Mouse (Mus musculus) urinary bladder, postnatal 10 days (tissue): Measurements from ENCODE around the gene Nav2.

Source experiments
- DNase-seq: peaks from one replicate; pipeline ENCODE4 v3.0.0; 2022; ENCODE audit warnings: low spot score

Nav2 gene

DNA sequence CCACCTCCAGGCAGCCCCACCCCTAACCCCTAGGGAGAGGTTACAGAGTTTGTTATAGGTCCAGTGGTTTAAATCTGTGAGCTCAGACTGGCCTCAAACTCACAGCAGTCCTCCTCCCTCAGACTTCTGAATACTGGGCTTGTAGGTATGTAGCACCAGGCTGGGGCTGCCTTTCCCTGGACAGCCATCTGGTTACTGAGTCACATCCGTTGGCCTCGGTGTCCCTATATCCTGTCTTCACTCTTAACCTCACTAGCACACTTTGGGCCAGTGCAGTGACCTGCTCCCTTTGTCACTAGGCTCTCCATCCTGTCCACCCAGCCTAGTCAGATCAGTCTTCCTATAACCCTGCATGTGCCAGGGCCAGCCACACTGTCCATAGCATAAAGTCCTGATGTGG lies 19.8 kb upstream of the Nav2 start:
- no peak for DNase-seq

DNA sequence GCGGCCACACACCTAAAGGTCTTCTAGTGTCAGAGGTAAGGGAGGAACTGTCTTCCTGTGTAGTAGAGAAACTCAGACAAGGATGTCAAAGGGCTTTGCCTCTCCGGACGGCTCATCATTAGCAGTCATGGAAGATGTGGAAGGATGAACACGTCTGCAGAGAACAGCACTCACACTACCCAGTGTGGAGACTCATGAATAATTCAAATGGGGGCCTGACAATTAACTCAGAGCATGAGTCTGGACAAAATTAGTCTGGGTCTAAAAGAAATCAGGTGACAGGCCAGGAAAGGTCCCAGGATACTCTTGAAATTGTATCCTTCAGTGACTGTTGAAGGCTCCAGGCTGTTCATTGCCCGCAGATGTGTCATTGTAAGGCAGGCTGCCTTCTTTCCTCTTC lies 17.5 kb upstream of the Nav2 start:
- DNase-seq, result no peak

DNA sequence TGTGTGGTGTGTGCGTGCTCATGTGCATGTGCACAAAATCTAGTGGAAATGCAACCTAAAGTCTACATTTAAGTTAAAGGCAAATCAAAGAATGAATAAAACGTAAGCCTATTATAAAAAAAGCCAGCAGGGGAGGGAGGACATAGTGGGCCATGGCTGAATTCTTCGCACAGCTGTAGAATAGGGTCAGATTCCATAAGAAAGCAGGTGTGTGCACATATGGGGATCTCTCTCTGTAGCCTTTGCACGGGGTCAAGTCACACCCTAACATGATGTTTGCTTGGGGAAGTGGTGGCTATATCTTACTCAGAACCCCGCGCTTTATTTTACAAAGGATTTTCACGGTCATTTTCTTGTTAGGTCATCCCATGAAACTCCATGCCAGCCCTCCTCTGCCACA lies 15.4 kb upstream of the Nav2 start:
- no peak for DNase-seq

DNA sequence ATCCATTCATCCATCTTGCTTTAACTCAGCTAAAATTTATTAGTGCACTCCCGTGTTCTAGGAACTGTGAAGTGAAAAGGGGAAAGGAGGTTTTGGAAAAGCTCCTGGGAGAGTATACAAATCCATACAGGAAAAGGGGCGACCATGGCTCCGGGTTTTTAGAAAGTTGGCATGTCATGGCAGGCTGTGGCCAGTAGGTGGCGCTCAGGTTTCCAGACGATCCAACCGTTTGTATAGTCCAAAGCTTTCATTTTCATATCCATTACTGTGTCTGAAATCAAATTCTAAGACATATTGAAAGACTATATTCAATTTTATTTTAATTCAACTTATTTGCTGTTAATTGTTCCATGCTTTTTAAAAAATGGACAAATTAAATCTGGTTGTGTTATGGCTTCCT lies 14.4 kb upstream of the Nav2 start:
- DNase-seq, result no peak

DNA sequence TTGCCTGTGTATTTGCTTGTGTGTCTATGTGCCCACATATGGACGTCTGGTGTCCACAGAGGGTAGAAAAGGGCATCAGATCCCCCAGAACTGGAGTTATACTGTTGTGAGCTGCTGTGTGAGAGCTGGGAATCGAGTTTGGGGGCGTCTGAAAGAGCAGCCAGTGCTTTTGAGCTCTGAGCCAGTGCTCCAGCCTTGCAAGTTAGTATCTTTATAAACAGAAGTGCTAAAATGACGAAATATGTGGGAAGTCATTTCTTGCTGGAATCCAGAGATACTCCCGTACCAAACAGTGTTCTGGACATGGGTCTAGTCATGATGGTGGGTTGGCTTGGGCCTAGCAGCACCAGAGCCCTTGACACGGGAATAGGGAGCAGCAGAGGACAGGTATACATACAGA lies 13.8 kb upstream of the Nav2 start:
- no peak for DNase-seq

DNA sequence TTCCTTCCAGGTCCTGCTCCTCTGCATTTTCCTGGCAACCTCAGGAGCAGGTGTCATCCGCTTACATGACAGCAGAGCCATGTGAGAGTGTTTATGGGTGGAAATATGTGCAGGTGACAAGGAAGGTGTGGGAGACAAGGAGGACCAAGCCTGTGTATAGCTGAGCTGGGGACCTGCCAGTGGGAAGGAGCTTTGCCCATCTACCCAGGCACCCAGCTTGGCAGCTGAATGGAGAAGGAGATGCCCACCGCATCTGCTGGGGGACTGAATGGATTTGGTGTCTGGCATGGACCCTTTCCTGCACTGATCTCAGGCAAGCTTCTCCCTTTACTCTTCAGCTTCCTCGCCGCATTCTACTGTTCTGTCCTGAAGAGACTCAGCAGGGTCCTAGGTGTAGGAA lies 13.0 kb upstream of the Nav2 start:
- no peak for DNase-seq

DNA sequence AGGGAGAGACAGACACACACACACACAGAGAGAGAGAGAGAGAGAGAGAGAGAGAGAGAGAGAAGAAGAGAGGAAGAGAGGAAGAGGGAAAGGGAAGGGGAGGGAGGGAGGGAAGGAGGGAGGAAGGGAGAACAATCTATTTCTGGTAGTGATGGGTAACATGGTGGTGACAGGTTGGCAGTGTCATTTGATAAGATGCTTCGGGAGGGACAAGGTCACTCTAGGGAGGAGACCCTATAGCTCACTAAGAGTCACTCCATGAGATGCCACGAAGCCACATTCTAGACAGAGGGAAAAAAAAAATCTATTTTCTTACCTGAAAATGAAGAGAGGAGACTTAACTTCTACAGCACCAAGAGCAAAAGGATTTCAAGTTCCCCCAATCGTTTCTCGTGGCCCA lies 12.5 kb upstream of the Nav2 start:
- no peak for DNase-seq

DNA sequence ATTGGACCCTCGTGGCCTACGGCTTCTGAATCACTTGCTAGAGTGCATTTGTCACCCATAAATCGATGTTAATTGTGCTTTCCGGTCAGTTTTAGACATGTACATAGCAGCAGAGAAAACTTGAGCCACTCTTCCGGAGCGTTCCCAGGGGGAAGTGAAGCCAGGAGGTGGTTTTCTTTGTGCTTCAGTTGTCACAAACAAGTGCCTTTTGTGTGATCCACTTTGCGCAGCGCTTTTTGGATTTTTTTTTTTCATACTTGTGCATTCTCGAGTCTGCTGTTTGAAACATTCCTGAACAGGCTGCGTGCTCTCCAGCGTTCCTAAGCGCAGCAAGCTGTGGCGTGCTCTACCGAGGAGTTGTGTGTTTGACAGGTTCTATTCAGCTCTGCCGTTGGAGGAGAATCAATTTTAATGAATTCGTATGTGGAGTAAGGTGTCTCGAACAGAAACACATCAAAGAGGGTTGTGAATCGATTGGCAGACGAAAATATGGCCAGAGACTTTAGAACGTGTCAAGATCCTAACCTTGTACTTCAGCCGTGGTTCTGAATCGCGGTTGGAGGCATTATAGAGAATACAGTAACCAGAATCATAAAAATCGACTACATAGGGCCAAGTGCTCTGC lies 10.9 kb upstream of the Nav2 start:
- DNase-seq, result no peak

DNA sequence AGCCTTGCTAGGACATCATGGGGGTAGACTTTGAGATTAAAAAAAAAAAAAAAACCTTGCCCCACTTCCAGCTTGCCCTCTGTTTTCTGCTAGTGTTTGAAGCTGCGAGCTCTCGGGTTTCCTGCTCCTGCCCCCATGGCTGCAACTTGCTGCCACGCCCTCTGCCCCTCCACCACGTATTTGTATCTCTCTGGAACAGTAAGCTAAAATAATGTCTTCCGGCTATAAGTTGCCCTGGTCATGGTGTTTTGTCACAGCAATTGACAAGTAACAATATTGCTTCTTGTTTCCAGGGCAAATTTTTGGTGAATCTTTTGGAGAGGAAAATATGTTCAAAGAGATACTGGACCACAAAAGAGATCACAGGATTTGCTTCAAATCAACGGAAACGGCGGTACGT lies 10.1 kb upstream of the Nav2 start:
- no peak for DNase-seq

DNA sequence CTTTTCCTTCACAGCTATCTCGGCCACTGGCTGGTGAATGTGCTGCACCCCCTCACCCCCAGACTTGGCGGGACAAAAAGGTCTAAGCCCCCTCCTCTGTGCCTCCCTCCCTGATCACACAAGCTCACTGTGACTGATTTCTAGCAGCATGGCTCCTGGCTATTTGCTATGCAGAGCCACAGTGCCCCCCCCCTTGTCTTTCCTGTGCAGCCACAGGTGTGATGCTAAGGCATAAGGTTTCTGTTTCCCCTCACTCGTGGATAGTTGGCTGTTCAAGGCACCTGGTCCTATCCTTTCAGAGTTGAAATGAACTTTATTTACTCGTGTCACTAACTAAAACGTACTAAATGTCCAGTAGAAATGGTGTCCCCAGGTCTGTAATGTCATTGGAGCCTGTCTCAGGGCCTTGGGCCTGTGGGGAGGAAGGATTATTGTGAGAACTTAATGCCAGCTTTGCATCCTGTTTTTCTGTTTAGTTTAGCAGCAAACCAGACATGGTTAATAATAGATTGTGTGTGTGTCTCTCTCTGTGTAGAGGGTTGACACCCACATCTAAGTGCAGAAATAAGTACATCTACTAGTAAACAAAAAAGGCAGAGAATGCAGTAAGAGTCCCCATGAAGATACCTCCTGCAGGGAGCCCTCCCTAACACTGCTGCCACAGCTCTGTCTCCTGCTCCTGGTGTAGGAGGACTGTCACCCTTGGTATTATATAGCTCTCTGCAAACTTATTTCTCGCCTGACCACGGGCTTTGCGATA lies 7.9 kb upstream of the Nav2 start:
- DNase-seq, result no peak

DNA sequence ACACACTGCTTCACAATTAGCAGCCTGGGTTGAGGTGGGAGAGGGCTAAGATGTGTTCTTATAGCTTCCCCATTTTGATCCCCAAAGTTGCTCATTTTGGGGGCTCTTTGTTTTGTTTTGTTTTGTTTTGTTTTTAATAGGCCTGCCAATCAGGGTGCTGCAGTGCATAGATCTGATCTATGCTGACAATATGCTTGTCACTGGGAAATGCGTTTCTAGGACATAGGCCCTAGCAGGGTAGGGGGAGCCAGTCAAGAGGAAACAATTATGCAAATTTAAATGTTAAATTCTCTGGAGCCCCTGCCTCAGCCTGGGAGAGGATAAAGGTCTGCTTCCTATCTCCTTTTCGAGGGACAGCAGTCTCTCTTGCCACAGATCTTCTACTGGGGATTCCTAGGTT lies 6.1 kb upstream of the Nav2 start:
- DNase-seq, result no peak

DNA sequence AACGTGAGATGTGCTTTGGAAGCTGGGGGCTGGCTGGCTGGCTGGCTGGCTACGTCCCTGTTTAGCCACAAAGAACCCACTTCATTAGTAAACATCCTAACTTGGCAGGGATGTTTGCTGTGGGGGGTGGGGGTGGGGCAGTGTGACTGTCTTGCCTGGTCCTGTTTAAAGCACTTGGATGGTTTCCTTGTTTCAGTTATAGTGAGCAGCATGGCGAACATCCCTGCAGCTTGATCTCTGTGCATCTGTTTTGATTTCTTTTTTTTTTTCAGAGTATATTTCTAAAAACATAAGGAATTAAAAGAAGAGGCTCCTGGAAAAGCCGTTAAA lies 791 bp downstream of the Nav2 start:
- no peak for DNase-seq

DNA sequence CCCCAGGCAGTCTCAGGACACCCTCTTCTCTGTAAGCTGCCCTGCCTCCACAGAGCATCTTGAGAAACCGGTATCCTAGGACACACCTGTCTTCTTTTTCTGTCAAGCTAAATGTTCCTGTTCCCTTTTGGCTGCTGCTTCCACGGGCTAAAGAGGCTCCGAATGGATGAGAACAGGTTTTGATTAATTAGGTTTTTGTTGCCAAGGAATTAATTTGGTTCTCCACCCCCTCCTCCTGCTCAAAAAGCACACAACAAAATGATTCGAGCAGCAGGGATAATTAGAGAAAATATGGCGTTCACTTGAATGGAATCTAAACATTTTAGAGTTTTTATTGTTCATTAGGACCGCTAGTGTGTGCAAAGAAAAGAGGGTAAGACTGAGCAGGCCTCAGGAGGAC lies 1.8 kb downstream of the Nav2 start:
- no peak for DNase-seq

DNA sequence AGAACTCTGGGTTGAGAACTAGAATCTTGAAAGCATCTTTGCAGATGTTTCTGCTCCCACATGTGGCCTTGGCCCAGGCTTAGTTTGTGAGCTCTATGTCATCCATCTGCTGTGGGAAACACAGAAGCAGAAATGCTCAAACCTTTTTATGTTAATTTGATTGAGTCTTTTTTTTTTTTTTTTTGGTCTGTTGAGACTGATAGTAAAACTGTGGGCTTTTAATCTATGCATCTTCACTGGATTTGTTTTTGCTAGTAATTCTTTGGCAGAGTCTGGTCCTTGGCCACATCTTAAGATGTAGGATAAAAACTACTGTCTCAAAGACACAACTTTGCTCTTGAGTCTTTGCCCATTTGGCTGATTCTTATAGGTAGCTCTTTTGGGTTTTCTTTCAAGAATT lies 2.6 kb downstream of the Nav2 start:
- no peak for DNase-seq

DNA sequence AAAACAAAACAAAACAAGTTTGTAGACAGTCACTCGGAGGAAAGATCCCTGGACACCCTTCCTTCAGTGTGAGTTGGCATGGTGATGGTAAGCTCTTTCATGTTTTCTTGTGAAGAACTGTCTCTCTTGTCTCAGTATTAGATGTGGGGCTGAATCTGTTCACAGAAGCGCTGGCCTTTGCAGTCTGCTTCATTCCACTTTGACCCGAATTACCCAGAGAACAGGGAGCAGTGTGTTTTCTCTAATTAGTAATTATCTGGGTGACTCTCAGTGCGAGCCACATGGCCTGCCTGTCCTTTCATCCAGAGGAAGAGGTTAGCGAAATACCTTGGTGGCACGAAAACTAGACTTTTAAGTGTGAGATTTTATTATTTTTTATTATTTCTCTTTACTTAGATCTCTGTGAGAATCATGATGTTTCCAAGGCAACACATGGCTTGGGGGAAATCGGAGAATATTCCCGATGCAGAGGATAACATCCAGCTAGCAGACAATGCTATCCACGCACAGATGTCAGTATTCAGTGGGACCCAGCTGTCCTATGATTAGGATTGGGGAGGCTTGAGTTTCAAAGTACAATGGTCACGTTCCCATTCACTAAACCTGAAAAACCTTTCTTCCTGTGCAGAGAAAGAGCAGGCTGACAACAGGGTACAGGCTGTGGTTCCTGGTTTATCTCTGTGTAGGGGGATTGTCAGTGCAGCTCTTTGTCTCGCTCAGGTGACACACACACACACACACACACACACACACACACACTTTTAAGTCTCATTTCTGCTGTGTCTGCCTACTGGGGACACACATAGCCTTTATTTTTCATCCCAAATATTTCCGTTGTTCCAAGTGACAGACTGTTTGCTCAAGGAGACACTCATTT lies 6.4 kb downstream of the Nav2 start:
- no peak for DNase-seq

DNA sequence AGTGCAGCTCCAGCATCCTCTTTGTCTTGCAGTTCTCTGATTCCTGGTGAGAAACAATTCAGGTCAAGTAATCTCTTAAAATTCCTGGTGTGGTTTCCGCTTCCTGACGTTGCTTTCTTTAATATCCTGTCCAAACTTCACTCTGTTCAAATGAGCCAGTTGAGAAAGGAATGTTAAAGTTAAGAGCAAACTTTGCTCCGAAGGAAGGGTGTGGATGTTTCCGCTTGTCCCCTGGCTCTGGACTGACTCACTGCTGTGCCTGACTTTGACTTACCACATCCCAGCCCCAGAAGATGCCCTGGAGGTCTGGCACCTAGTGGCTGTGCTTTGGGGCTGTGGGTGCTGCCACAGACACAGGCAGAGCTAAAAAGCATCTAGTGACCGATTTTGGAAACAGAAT lies 8.9 kb downstream of the Nav2 start:
- no peak for DNase-seq

DNA sequence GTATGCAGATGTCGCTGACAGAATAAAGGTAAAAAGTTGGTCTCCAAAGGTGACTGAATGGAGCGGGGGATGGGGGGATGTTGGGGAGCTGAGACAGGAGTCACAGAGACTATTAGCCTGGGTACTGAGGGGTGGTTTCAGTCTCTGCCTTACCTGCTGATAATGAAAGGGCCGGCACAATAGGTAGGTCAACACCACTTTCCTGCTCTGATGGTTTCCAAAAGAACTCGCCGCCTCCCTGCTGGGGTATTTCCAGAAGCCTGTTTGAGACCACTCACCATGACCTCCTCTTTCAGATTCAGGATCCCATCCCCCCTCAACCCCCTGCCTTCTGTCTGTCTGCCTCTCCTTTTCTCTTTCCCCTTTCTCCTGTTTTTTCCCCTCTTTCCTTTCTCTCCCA lies 9.5 kb downstream of the Nav2 start:
- no peak for DNase-seq

DNA sequence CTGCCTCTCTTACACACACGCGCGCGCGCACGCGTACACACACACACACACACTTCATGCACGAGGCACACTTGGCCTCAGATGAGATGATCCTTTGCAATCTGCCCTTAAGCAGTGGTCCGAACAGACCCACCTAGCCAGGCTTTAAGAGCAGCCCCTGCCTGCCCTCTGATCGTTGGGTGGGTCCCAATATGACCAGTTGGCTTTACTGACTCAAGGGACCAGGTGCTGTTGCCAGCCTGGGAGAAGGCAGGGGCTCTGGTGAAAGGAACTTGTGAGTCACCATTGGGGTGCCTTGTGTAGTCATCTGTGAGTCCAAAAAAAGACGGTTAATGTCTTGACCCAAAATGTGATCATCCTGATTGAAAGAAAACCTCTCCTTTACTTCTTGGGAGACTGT lies 9.9 kb downstream of the Nav2 start:
- no peak for DNase-seq

DNA sequence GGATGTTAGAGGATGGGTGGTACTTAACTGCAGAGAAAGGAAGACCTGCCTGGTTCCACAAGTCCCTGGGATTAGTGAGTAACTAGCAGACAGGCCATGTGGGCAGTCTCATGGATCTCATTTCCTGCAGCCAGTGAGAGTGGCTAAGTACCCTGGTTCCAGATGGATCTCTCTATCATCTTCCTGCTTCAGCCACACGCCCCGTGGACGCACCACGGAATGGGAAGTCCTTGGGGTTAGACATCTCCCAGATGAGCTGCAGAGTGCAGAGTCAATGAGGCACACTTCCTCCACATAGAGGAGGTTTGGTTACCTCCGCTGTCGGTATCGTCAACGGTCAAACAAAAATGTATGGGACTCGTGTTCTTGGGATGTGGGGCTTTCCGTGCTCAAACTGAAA lies 15.1 kb downstream of the Nav2 start:
- DNase-seq, result no peak

DNA sequence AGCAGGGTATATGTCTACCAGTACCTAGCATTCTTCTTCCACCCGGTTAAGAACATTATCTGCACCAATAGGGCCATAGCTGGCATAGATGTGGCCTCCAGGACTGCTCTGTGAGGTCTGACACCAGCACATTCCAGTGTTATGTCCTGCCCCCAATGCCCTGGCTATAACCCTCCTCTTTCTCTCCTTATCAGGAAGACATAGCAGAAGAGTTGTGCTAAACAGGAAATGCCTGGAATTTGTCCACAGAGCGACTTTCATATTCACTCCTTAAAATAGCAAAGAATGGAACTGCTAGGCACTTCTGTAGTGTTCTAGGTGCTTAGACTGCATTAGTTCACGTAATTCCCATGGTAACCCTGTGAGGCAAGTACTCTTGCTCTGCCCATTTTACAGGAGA lies 16.7 kb downstream of the Nav2 start:
- no peak for DNase-seq

DNA sequence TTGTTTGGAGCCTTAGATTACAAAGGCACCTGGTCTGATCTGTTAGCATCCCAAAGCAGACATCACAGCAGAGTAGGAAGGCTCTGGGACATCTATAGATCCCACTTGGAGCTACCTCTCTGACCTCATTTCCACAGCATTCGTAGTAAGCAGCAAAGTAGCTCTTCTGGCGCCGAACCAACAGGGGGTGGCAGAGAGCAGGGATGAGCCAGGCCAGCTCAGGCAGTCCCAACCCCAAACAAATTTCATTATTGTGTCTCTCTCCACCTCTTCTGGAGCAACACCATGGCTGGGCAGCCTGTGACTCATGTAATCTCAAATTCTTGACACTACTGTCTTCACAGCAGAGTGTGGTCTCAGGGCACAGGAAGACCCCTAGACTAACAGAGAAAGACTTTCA lies 19.8 kb downstream of the Nav2 start:
- no peak for DNase-seq

DNA sequence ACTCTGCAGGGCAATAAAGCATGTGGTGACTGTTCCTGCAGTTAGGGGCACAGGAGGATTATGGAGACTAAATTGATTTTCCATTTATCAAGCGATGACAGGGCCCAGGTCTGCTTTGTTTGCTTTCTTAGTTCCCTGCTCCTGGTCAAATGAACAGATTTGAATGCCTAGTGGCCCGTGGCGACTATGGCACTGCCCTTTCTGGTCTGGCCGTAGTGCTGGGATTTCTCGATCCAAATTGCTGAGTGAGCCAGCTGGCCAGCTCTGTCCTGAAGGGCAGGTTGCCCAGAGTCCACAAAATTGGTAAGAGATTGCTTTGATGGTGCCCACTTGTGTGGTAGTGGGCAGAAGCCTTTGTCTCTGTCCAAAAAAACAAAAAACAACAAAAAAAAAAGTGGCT lies 21.9 kb downstream of the Nav2 start:
- no peak for DNase-seq

DNA sequence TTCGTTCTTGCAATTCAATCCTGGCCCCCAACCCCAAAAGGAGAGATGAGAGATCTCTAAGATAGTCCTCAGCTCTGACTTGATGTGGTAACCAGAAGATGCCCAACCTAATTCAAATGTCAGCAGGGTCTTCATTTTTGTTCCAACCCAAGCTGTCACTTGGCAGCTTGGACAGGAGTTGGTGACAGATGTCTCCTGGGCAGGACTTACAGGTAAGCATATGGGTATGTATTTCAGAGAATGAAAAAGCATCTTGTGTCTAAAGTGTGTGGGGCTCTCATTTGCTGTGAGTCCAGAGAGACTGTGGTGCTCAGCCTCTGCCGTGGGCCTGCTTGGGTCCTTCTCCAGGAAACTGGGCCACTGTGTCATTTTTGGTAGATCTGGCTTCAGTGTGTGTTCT lies 23.6 kb downstream of the Nav2 start:
- no peak for DNase-seq

DNA sequence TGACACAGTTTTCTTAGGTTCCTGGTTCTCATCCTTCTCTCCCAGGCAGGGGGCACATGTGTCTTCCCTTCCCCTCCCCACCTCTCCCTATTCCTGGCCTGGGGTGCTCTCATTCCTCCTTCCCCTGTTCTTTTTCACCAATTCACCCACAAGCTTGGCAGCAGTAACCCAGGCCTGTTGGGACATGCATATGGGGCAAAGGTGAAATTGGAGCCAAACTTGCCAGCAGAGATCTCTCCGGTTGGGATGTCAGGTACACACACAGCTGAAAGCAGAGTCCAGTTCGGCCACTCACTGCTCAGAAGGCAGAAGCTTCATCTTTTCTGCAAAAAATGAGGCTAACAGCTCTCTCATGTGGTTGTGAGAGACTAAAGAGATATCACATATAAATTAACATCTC lies 26.3 kb downstream of the Nav2 start:
- DNase-seq, result no peak
